Mouse (Mus musculus) limb, embryonic 13.5 days (tissue): ENCODE data around the gene Tmc5. TPM values are rescaled to one million over a fixed set of nuclear protein-coding genes. Genes with fewer than 3 reads are reported as not detected.

ENCODE experiments used
- ATAC-seq: fragments of 200-750 bp; cut with Nextera tagmentation; 2 replicates; pipeline ENCODE4 v1.8.0; 2017; ENCODE audit warnings: low read depth, moderate number of reproducible peaks, moderate TSS enrichment; ENCODE audit not compliant: low FRiP score
- H3K27ac ChIP-seq: fragments of 300-500 bp; sonication (generic); 2 replicates; pipeline ENCODE4 v1.5.1; 2015; ENCODE audit warnings: inconsistent platforms, mild to moderate bottlenecking, moderate library complexity
- H3K27me3 ChIP-seq: fragments of 300-500 bp; sonication (generic); 2 replicates; pipeline ENCODE4 v1.6.1; 2015; ENCODE audit warnings: mild to moderate bottlenecking, inconsistent platforms
- H3K36me3 ChIP-seq: fragments of 300-500 bp; sonication (generic); 2 replicates; pipeline ENCODE4 v1.6.1; 2015; ENCODE audit warnings: inconsistent platforms, mild to moderate bottlenecking, moderate library complexity
- H3K4me1 ChIP-seq: fragments of 300-500 bp; sonication (generic); 2 replicates; pipeline ENCODE4 v1.6.1; 2015; ENCODE audit warnings: inconsistent platforms
- H3K4me2 ChIP-seq: fragments of 300-500 bp; sonication (generic); replicated peaks from 2 replicates; pipeline ENCODE4 v1.6.1; 2015; ENCODE audit warnings: inconsistent platforms, mild to moderate bottlenecking, moderate library complexity
- H3K4me3 ChIP-seq: fragments of 300-500 bp; sonication (generic); 2 replicates; pipeline ENCODE4 v1.5.1; 2015; ENCODE audit warnings: moderate library complexity, mild to moderate bottlenecking, inconsistent platforms
- H3K9ac ChIP-seq: fragments of 300-500 bp; sonication (generic); 2 replicates; pipeline ENCODE4 v1.6.1; 2015; ENCODE audit warnings: mild to moderate bottlenecking, inconsistent platforms
- H3K9me3 ChIP-seq: fragments of 300-500 bp; sonication (generic); 2 replicates; pipeline ENCODE4 v1.6.1; 2016; ENCODE audit warnings: inconsistent platforms
- WGBS: fragments of 180-500 bp; shearing (Covaris S2); methylation state at CpG from one replicate; pipeline ENCODE4 v1.1.7; 2015; 5-methylcytosine and 5-hydroxymethylcytosine counted together
- polyA plus RNA-seq: library from polyadenylated mRNA; unstranded; fragments of >200 nt; fragmentation: Nextera tagmentation; extraction: Ambion mirVana; gene quantifications from 2 replicates; pipeline ENCODE4 v1.2.1, GENCODE M21; 2015

Tmc5 gene
- polyA plus RNA-seq, 1 experiment from 2014 or later: 0.08 TPM

DNA sequence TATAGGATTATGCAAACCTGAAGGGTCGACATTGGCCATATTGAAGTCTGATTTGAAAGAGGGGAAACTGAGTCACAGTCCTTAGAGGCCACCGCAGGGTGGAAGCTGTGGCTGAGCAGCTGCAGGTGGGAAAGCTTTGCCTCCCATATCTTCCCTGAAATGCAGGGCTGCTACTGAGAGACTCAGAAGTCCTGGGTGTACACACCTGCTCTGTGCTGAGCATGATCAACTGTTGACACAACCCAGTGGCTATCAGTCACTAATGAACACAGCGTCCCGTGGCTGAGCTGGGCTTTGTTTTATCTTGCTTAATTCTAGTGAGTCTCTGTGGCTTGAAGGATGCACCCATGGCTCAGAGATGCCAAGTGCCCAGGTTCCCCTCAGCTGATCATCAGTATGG lies 53.0 kb downstream of the Tmc5 start:
- Histone ChIP-seq H3K9ac (no peak overlapping the region), H3K36me3 (no peaks in the 10 kb centered on the region), H3K9me3 (no peaks in the 10 kb centered on the region), H3K4me1 (no peaks in the 10 kb centered on the region), H3K27me3 (no peaks in the 10 kb centered on the region), H3K4me3 (no peak overlapping the region), H3K4me2 (no peak overlapping the region), H3K27ac (no peak overlapping the region)
- no peak for ATAC-seq
- 83% methylated on average over 4 of the region's 4 CpGs for WGBS

DNA sequence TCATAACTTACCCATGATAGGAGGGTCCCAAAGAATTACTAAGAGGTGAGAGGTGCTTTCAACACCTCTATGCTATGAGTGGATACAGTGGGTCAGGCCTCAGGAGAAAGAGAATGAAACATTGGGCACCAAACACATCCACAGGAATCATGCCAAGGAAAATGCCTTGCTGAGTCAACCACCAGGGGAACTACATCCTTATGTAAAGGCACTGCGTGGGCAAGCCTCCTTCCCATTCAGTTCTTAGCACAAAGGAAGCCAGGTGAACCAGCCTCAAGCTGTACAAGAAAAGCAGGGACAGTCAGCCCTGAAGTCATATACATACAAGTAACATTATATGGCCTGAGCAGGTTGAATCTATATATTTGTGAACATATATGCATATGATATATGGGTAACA lies 53.8 kb downstream of the Tmc5 start:
- H3K9ac ChIP-seq: no peak overlapping the region
- H3K36me3 ChIP-seq: no peaks in the 10 kb centered on the region
- WGBS: 79% methylated on average over 1 of the region's 1 CpGs
- H3K27me3 ChIP-seq: no peaks in the 10 kb centered on the region
- H3K27ac ChIP-seq: no peak overlapping the region
- no peaks in the 10 kb centered on the region for H3K9me3 ChIP-seq
- H3K4me2 ChIP-seq: no peak overlapping the region
- H3K4me1 ChIP-seq: no peaks in the 10 kb centered on the region
- no peak overlapping the region for H3K4me3 ChIP-seq
- no peak for ATAC-seq

DNA sequence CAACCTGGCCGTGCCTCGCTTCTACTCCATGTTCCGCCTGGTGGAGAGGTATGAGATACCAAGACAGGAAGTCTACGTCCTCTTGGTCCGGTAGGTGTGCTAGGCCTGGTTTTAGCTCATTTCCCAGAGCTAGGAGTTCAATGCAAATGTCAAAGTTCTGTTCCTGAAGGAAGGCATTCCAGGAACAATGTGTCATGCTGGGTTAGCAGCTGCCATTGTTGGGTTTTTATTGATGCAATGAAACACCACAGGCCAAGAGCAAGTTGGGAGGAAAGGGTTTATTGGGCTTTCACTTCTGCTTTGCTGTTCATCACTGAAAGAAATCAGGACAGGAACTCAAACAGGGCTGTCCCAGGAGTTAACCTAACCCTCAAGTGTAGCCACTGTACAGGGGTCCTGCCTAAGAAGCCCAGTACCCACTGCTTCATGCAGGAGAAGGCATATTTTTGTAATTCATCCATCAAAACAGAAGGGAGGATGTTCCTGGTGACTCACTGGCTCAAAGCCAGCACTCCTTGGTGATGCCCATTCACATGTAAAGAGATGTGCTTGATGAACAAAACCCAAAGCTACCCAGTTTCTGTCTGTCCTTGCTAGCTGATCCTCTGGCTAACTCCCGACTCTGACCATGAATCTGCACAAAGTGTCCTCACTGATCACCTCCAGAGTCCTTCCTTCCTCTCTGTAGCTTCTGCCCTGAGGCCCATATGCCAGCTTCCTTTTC lies 55.6 kb downstream of the Tmc5 start:
- Histone ChIP-seq H3K9me3 (no peaks in the 10 kb centered on the region), H3K27ac (no peak overlapping the region), H3K27me3 (no peaks in the 10 kb centered on the region), H3K4me1 (no peaks in the 10 kb centered on the region), H3K4me3 (no peak overlapping the region), H3K9ac (no peak overlapping the region), H3K36me3 (no peaks in the 10 kb centered on the region), H3K4me2 (no peak overlapping the region)
- no peak for ATAC-seq
- WGBS: 75% methylated on average over 6 of the region's 6 CpGs

DNA sequence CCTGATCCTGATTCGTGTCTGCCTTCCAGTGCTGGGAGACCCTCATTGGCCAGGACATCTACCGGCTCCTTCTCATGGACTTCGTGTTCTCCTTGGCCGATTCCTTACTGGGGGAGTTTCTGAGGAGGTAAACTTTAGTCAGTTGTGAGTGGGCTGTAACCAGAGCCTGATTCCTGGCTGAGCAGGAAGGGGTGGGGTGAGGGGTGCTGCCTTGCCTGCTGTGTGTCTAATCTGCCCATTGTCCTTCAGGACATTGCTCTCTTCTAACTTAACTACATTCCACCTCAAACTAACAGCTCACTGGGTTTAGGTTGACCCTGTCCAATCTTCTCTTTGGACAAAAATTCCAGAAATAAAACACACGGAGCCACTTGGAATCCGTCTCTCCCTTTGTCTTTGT lies 59.6 kb downstream of the Tmc5 start:
- Histone ChIP-seq H3K9me3 (no peaks in the 10 kb centered on the region), H3K36me3 (no peaks in the 10 kb centered on the region), H3K9ac (no peak overlapping the region), H3K4me2 (no peak overlapping the region), H3K27me3 (no peaks in the 10 kb centered on the region), H3K4me3 (no peak overlapping the region), H3K27ac (no peak overlapping the region), H3K4me1 (no peaks in the 10 kb centered on the region)
- no peak for ATAC-seq
- WGBS: 62% methylated on average over 6 of the region's 6 CpGs

DNA sequence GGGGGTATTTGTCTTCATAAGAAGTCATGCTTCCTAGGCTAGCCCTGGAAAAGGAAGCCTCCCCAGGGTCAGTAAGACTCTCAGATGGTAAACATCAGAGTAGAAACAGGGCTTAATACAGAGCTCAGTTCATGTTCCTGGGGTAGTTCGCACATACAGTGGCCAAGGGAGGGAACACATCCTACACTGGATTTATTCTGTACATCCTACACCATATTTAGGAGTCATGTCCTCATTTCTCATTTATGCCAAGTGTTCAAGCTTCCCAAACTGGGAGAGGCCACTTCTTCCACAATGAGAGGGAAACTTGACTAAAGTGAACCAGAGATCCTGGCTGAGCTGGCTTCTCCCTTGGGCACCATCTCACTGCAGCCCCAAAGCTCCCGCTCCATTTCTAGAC lies 70.7 kb downstream of the Tmc5 start:
- Histone ChIP-seq H3K9me3 (peaks cover 7% of the 10 kb centered on the region), H3K4me2 (no peak overlapping the region), H3K4me3 (no peak overlapping the region), H3K4me1 (no peaks in the 10 kb centered on the region), H3K27me3 (no peaks in the 10 kb centered on the region), H3K36me3 (no peaks in the 10 kb centered on the region), H3K27ac (no peak overlapping the region), H3K9ac (no peak overlapping the region)
- 92% methylated on average over 2 of the region's 2 CpGs for WGBS
- ATAC-seq: no peak

DNA sequence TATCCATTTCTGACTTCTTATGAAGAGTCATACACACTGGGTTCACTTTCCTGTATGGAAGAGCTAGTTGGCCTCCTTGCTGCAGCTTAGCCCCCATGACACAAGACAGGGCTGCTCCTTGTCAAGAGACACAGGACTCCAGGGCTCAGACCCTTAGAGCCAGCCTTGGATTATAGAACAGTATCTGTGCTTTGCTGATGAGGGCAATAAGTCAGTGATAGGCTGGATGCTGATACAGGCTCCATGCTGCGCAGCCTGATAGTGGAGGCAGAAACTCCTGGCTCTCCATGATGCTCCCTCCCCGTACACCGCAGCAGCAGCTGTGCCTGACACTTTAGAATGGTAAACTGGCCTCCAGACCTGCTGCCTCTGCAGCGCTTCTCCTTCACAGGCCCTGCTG lies 73.0 kb downstream of the Tmc5 start:
- H3K9ac ChIP-seq: no peak overlapping the region
- no peak overlapping the region for H3K4me3 ChIP-seq
- 76% methylated on average over 4 of the region's 4 CpGs for WGBS
- H3K36me3 ChIP-seq: no peaks in the 10 kb centered on the region
- no peak for ATAC-seq
- no peaks in the 10 kb centered on the region for H3K9me3 ChIP-seq
- no peak overlapping the region for H3K27ac ChIP-seq
- H3K4me2 ChIP-seq: no peak overlapping the region
- H3K27me3 ChIP-seq: no peaks in the 10 kb centered on the region
- no peaks in the 10 kb centered on the region for H3K4me1 ChIP-seq

DNA sequence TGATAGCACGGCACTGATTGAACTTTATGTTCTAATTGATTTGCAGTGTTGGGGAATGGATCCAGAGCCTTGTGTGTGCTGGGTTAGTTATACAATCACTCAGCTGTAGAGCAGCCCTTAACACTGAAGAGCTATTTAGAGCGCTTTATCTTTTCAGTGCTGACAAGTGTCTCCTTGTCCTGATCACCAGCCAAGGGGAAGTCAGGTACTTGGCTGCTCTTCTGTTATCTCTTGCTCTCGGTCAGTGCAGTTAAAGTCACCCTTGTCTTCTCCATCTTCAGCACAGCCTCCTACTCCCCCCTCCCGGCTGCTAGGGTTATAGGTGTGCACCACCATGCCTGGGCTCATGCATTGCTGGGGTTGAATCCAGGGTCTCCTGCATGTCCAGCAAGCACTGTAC lies 79.7 kb downstream of the Tmc5 start:
- Histone ChIP-seq H3K36me3 (no peaks in the 10 kb centered on the region), H3K4me3 (no peak overlapping the region), H3K27ac (no peak overlapping the region), H3K27me3 (no peaks in the 10 kb centered on the region), H3K9me3 (no peaks in the 10 kb centered on the region), H3K4me2 (no peak overlapping the region), H3K4me1 (no peaks in the 10 kb centered on the region), H3K9ac (no peak overlapping the region)
- WGBS: 89% methylated on average over 4 of the region's 4 CpGs
- ATAC-seq: no peak

DNA sequence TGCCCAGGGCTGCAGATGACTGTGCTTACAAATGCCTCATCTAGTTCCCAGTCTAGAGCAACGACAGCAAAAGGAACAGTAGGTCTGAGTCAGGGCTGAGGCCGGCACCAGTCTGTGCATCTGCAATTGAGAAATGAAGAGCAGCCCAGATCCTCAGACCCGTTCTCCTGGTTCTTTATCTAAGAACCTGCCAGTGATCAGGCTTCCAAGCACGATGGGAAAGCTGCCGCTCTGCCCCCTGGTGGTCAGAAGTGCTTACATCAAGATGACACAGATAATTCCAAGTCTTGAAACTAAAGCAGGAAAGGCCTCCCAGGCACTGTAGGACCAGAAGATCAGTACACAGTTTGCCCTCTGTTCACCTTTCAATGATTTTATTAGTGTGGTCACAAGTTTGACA lies 91.1 kb downstream of the Tmc5 start:
- peaks cover 57% of the 10 kb centered on the region for H3K36me3 ChIP-seq
- H3K9me3 ChIP-seq: no peaks in the 10 kb centered on the region
- H3K27ac ChIP-seq: no peak overlapping the region
- H3K9ac ChIP-seq: no peak overlapping the region
- H3K4me1 ChIP-seq: no peaks in the 10 kb centered on the region
- H3K4me2 ChIP-seq: no peak overlapping the region
- 31% methylated on average over 5 of the region's 5 CpGs for WGBS
- no peak overlapping the region for H3K4me3 ChIP-seq
- ATAC-seq: peak; percentile 41; the same call in 1 of the 2 replicates
- no peaks in the 10 kb centered on the region for H3K27me3 ChIP-seq

DNA sequence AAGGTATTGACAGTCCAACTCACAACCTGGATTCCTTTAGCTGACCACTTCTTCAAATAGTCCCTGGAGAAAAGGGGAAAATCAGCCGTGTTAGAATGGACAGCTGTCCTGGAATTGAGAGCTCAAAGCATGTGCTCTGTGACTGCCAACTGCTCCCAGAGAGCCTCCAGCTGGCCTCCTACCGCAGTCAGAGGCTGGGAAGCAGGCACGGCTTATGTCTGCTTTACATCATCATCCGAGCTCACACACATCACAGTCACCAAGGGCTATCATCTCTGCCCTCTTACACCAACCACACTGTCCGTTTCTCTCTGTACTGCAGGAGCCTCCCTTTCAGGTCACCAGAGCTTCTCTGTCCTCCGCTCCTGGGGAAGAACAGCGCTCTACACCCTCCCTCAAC lies 92.0 kb downstream of the Tmc5 start:
- Histone ChIP-seq H3K27me3 (no peaks in the 10 kb centered on the region), H3K9me3 (no peaks in the 10 kb centered on the region), H3K4me2 (no peak overlapping the region), H3K4me1 (no peaks in the 10 kb centered on the region), H3K9ac (no peak overlapping the region), H3K36me3 (peaks cover 62% of the 10 kb centered on the region), H3K4me3 (no peak overlapping the region), H3K27ac (no peak overlapping the region)
- WGBS: 84% methylated on average over 7 of the region's 7 CpGs
- ATAC-seq: no peak

DNA sequence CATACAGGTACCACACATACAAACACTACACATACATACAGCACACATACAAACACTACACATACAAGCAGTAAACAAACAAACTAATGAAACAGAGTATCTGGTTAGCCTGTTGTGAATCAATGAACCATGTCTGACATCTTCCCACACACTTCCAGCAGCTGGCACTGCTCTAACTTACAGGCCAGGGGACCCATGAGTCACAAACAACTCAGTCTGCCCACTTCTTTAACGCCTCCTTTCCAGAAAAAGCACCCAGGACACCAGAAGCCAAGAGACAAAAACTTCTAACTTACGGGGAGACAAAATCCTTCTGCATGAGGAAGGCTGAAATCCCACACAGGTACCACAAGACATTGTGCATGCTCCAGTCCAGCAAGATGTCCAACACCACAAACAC lies 94.2 kb downstream of the Tmc5 start:
- Histone ChIP-seq H3K9me3 (no peaks in the 10 kb centered on the region), H3K27ac (no peak overlapping the region), H3K36me3 (peaks cover 79% of the 10 kb centered on the region), H3K27me3 (no peaks in the 10 kb centered on the region), H3K4me1 (no peaks in the 10 kb centered on the region), H3K4me2 (no peak overlapping the region), H3K4me3 (no peak overlapping the region), H3K9ac (no peak overlapping the region)
- no peak for ATAC-seq
- 95% methylated on average over 2 of the region's 2 CpGs for WGBS

DNA sequence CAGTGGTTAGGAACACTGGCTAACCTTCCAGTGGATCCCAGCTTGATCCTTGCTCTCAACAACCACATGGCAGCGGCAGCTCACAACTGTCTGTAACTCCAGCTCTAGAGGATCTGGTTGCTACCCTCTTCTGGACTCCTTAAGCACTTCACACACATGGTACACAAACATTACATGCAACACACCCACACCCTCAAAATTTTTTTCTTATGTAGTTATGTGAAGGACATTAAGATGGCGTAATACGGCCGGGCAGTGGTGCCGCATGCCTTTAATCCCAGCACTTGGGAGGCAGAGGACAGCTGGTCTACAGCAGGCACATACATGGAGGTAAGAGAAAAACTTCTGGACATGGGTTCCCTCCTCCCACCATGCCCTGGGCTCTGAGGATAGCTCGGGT lies 99.0 kb downstream of the Tmc5 start:
- no peak for ATAC-seq
- Histone ChIP-seq H3K4me2 (no peak overlapping the region), H3K27ac (no peak overlapping the region), H3K4me3 (no peak overlapping the region), H3K27me3 (no peaks in the 10 kb centered on the region), H3K36me3 (peaks cover 68% of the 10 kb centered on the region), H3K4me1 (no peaks in the 10 kb centered on the region), H3K9me3 (no peaks in the 10 kb centered on the region), H3K9ac (no peak overlapping the region)
- 93% methylated on average over 6 of the region's 6 CpGs for WGBS

DNA sequence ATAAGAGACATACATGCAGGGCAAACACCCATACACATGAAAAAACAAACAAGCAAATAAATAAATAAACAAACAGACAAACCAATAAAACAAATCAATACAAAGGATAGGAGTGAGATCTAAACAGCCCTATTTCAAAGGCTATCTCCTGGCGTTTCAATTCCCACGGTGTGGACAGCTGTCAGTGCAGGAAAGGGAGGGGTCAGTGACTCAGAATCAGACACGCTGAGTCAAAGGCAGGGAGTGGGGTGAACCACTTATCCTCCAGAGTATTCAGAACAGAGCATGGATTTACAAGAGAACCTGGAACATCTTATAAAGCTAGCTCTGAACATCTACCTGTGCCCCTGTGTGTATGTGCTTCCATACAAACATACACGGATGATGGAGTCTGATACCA lies 100.1 kb downstream of the Tmc5 start:
- H3K27ac ChIP-seq: no peak overlapping the region
- 84% methylated on average over 4 of the region's 4 CpGs for WGBS
- peaks cover 59% of the 10 kb centered on the region for H3K36me3 ChIP-seq
- H3K9ac ChIP-seq: no peak overlapping the region
- no peak overlapping the region for H3K4me3 ChIP-seq
- no peaks in the 10 kb centered on the region for H3K9me3 ChIP-seq
- ATAC-seq: no peak
- no peaks in the 10 kb centered on the region for H3K4me1 ChIP-seq
- H3K4me2 ChIP-seq: no peak overlapping the region
- no peaks in the 10 kb centered on the region for H3K27me3 ChIP-seq

DNA sequence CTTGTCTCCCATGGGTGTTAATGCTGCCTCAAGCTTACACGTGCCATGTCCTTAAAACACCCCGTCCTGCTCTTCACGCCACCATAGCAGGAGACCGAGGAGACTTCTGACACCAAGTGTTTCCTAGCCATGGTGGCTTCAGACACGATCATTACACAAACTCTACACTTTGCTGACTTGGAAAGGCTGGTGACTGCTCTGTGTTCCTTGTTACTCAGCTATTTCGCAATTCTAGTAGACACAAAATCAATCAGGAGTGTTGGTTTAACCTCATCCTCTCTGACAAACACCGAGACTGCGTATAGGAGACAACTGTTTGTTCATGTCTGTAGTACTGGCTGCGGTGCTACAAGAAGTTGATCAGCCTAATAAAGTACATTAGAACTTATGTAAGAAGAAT lies 101.8 kb downstream of the Tmc5 start:
- Histone ChIP-seq H3K36me3 (peaks cover 48% of the 10 kb centered on the region), H3K4me2 (no peak overlapping the region), H3K4me1 (peaks cover 8% of the 10 kb centered on the region), H3K9me3 (no peaks in the 10 kb centered on the region), H3K9ac (no peak overlapping the region), H3K27me3 (no peaks in the 10 kb centered on the region), H3K27ac (no peak overlapping the region), H3K4me3 (no peak overlapping the region)
- no peak for ATAC-seq
- WGBS: 94% methylated on average over 9 of the region's 9 CpGs
